Mouse (Mus musculus) macrophage (primary cell): ENCODE measurements around the gene Pvr. TPM values are rescaled to one million over a fixed set of nuclear protein-coding genes. Genes with fewer than 3 reads are reported as not detected.

Experiments
- H3K27ac ChIP-seq: fragments of 350-480 bp; formaldehyde crosslinking; 2 replicates; pipeline ENCODE4 v1.9.0; 2021
- H3K36me3 ChIP-seq: fragments of 350-480 bp; formaldehyde crosslinking; 2 replicates; pipeline ENCODE4 v1.9.0; 2021; ENCODE audit errors: inconsistent target
- H3K4me3 ChIP-seq: fragments of 350-480 bp; formaldehyde crosslinking; 2 replicates; pipeline ENCODE4 v1.9.0; 2021; ENCODE audit errors: inconsistent target
- H3K79me2 ChIP-seq: fragments of 350-480 bp; formaldehyde crosslinking; 2 replicates; pipeline ENCODE4 v1.9.0; 2021; ENCODE audit errors: inconsistent target
- WGBS: methylation state at CpG from one replicate; pipeline ENCODE4 v1.1.7; 2026; ENCODE audit warnings: inconsistent platforms; ENCODE audit not compliant: missing documents; 5-methylcytosine and 5-hydroxymethylcytosine counted together
- polyA plus RNA-seq: library from polyadenylated mRNA; stranded (reverse); fragments of 250-400 nt; gene quantifications from 3 replicates; pipeline ENCODE4 v1.2.4, GENCODE M21; 2018; ENCODE audit warnings: inconsistent platforms

Gene Pvr
- polyA plus RNA-seq, 1 experiment from 2014 or later: 22.5 TPM

GRCm38 (mm10) chr7:19867751-19868399 is 53.1 kb downstream of the Pvr start:
- no peaks in the 10 kb centered on the region for H3K36me3 ChIP-seq
- no peak overlapping the region for H3K4me3 ChIP-seq
- no peaks in the 10 kb centered on the region for H3K79me2 ChIP-seq
- H3K27ac ChIP-seq: no peak overlapping the region
- 93% methylated on average over 16 of the region's 16 CpGs for WGBS

DNA sequence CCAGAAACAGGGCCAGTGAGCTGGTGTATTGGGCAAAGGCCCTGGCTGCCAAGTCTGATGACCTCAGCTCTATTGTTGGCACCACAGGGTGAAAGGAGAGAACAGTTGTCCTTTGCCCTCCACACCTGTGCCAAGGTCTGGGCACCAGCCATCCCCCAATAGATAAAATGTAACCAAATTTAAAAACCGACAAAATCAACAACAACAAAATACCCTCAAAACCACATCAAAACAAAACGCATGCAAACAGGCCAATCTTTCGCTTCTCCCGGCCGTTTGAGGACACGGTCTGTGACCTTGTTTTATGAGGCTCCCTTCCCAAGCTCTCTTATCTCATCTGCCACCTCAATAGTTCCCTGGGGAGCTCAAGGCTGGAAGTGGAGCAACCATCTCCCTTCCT is 54.5 kb downstream of the Pvr start:
- no peak overlapping the region for H3K4me3 ChIP-seq
- H3K27ac ChIP-seq: no peak overlapping the region
- H3K36me3 ChIP-seq: no peaks in the 10 kb centered on the region
- H3K79me2 ChIP-seq: no peaks in the 10 kb centered on the region
- 94% methylated on average over 6 of the region's 6 CpGs for WGBS

DNA sequence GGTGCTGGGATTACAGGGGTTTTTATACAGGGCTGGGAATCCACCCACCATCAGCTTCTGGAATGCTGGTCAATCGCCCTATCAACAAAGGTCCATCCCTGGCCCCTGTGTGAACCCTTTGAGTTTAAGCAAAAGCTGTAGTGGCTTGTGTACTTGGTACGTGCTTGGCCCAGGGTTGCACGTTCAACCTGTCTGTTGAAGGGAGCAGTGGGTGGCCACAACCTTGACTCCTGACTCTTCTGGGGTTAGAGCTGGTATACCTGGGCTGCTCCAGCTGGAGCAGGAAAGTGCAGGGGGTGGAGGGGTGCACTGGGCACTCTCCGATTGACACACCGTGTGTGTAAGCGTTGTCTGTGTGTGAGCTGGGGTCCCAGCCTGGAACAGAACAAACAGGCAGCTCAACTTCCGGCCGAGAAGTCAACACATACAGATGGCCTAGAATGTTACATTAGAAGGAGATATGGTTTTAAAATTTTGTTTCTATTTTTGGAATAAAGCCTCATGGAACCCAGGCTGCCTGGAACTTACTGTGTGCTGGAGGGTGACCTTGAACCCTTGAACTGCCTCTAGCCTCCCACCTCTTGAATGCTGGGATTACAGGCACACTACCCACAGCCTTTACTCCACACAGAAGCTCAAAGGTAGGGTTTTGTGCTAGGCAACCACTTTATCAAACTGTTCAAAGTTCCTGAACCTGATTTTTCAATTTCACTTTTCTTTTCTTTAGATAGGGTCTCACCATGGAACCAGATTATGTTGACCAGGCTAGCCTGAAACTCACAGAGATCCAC is 55.5 kb downstream of the Pvr start:
- 96% methylated on average over 8 of the region's 8 CpGs for WGBS
- Histone ChIP-seq H3K79me2 (no peaks in the 10 kb centered on the region), H3K4me3 (no peak overlapping the region), H3K27ac (no peak overlapping the region), H3K36me3 (no peaks in the 10 kb centered on the region)

GRCm38 (mm10) chr7:19864241-19864640 is 56.7 kb downstream of the Pvr start:
- WGBS: 70% methylated on average over 2 of the region's 2 CpGs
- Histone ChIP-seq H3K79me2 (no peaks in the 10 kb centered on the region), H3K4me3 (no peak overlapping the region), H3K27ac (no peak overlapping the region), H3K36me3 (no peaks in the 10 kb centered on the region)

- WGBS: 95% methylated on average over 9 of the region's 9 CpGs
- H3K36me3 ChIP-seq: no peaks in the 10 kb centered on the region
These were observed 59.8 kb downstream of the Pvr start, which contains the start of gene Ceacam16 for GRCm38 (mm10) chr7:19861199-19861598. Gene Ceacam16 (minus strand): TSS chr7:19861299.

DNA sequence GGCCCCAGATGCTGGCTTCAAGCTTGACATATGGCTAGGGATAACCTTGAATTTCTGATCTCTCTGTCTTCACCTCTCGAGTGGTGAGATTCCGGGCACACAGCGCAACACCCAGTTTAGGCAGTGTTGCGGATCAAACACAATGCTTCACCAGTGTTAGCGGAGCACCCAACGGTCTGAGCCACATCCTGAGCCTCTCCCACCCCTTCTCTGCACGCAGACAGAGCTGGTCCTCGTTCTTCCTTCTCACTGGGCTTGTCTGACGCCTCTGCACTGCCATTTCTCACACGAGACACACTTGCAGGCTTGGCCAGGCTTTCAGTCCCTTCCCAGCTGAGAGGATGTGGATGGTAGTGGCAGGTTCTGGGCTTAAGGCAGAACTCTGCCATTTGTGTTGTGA is 61.2 kb downstream of the Pvr start:
- no peak overlapping the region for H3K4me3 ChIP-seq
- no peak overlapping the region for H3K27ac ChIP-seq
- H3K36me3 ChIP-seq: no peaks in the 10 kb centered on the region
- no peaks in the 10 kb centered on the region for H3K79me2 ChIP-seq
- 73% methylated on average over 10 of the region's 10 CpGs for WGBS

More at GRCm38 (mm10) chr7:19861199-19861598, 59.8 kb downstream of the Pvr start, which contains the start of gene Ceacam16:
- Histone ChIP-seq H3K79me2 (no peaks in the 10 kb centered on the region), H3K4me3 (no peak within 1 kb of the TSS), H3K27ac (no peak within 1 kb of the TSS)

DNA sequence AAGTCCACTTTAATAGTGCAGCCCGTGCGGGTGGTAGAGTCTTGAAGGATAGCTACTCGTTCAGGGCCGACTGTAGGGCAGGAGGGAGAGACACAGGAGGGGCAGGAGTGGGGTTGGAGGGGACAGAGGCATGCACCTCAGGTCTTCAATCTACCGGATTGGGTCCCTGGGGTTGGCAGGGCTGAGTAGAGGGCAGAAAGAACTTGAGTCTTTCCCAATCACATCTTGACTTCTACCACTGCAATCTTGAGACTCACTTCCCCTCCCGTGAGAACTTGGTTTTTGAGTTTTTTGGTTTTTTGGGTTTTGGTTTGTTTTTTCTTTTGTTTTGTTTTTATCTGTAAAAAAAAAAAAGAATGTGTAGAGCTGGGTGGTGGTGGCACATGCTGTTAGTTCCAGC is 64.7 kb downstream of the Pvr start:
- H3K36me3 ChIP-seq: no peaks in the 10 kb centered on the region
- H3K4me3 ChIP-seq: no peak overlapping the region
- WGBS: 74% methylated on average over 6 of the region's 6 CpGs
- no peaks in the 10 kb centered on the region for H3K79me2 ChIP-seq
- no peak overlapping the region for H3K27ac ChIP-seq

GRCm38 (mm10) chr7:19855663-19856062 is 65.3 kb downstream of the Pvr start:
- no peak overlapping the region for H3K27ac ChIP-seq
- no peak overlapping the region for H3K4me3 ChIP-seq
- H3K36me3 ChIP-seq: no peaks in the 10 kb centered on the region
- WGBS: 59% methylated on average over 5 of the region's 5 CpGs
- H3K79me2 ChIP-seq: no peaks in the 10 kb centered on the region

Other genes starting within 250 kb of the Pvr start
- gene Apoc2, start 243.2 kb downstream of the Pvr start, polyA plus RNA-seq: 31.8 to 82.7 TPM (median 33.3 TPM) in 3 replicates
- gene Gm44805, start 239.7 kb downstream of the Pvr start, polyA plus RNA-seq: not detected in 3 replicates
- gene Apoc4, start 239.7 kb downstream of the Pvr start, polyA plus RNA-seq: 1.1 TPM in 1 of 3 replicates, not detected in the others
- 4.3 to 4.7 TPM (median 4.4 TPM) in 3 replicates for gene Apoc1, start 228.5 kb downstream of the Pvr start, polyA plus RNA-seq
- 11,661 to 20,761 TPM (median 14,221 TPM) in 3 replicates for gene Apoe, start 222.0 kb downstream of the Pvr start, polyA plus RNA-seq
- 17.8 to 74.1 TPM (median 32.1 TPM) in 3 replicates for gene Tomm40, start 205.7 kb downstream of the Pvr start, polyA plus RNA-seq
- 5.2 to 7.5 TPM (median 5.9 TPM) in 3 replicates for gene Nectin2, start 170.7 kb downstream of the Pvr start, polyA plus RNA-seq
- 0.12 to 0.15 TPM (median 0.14 TPM) in 3 replicates for gene Bcam, start 150.1 kb downstream of the Pvr start, polyA plus RNA-seq
- not detected in 3 replicates for gene Cblc, start 124.4 kb downstream of the Pvr start, polyA plus RNA-seq
- 11.2 to 30.9 TPM (median 23.0 TPM) in 3 replicates for gene Bcl3, start 98.4 kb downstream of the Pvr start, polyA plus RNA-seq
- gene Gm19345, start 69.2 kb downstream of the Pvr start, polyA plus RNA-seq: not detected in 3 replicates
- gene Ceacam16, start 59.9 kb downstream of the Pvr start, polyA plus RNA-seq: 0.18 to 0.82 TPM (median 0.22 TPM) in 3 replicates
- 0.23 TPM in 2 of 3 replicates, not detected in the other for gene Ceacam19, start 33.2 kb downstream of the Pvr start, polyA plus RNA-seq
- gene Igsf23, start 29.6 kb upstream of the Pvr start, polyA plus RNA-seq: not detected in 3 replicates
- not detected in 3 replicates for gene Ceacam20, start 44.3 kb upstream of the Pvr start, polyA plus RNA-seq
- gene Nlrp9b, start 70.3 kb upstream of the Pvr start, polyA plus RNA-seq: not detected in 3 replicates
- not detected in 3 replicates for gene Vmn1r91, start 178.5 kb upstream of the Pvr start, polyA plus RNA-seq
- gene Gm16442, start 201.4 kb upstream of the Pvr start, polyA plus RNA-seq: not detected in 3 replicates
- not detected in 3 replicates for gene Vmn1r93, start 217.9 kb upstream of the Pvr start, polyA plus RNA-seq
- not detected in 3 replicates for gene Vmn1r94, start 247.2 kb upstream of the Pvr start, polyA plus RNA-seq